Mouse (Mus musculus) kidney, embryonic 14.5 days (tissue): ENCODE results near the gene Slc20a1. TPM values are rescaled to one million over a fixed set of nuclear protein-coding genes. Genes with fewer than 3 reads are reported as not detected.
A peak's percentile ranks its signal among the peaks of the same experiment; 100 is the strongest.

Source experiments
- ATAC-seq: fragments of 200-750 bp; cut with Nextera tagmentation; 2 replicates; pipeline ENCODE4 v1.8.0; 2017; ENCODE audit warnings: moderate number of reproducible peaks, mild to moderate bottlenecking, moderate TSS enrichment, moderate library complexity; ENCODE audit not compliant: low FRiP score, low TSS enrichment
- H3K27ac ChIP-seq: fragments of 300-500 bp; sonication (generic); 2 replicates; pipeline ENCODE4 v1.5.1; 2014; ENCODE audit warnings: low read depth, mild to moderate bottlenecking, low read length, moderate library complexity, mixed read lengths
- H3K27me3 ChIP-seq: fragments of 300-500 bp; sonication (generic); 2 replicates; pipeline ENCODE4 v1.6.1; 2014; ENCODE audit warnings: mild to moderate bottlenecking, low read length; ENCODE audit not compliant: control insufficient read depth, insufficient read depth
- H3K36me3 ChIP-seq: fragments of 300-500 bp; sonication (generic); 2 replicates; pipeline ENCODE4 v1.6.1; 2014; ENCODE audit warnings: low read length, mixed read lengths; ENCODE audit not compliant: control insufficient read depth, insufficient read depth
- H3K4me1 ChIP-seq: fragments of 300-500 bp; sonication (generic); 2 replicates; pipeline ENCODE4 v1.6.1; 2014; ENCODE audit warnings: low read length, mixed read lengths; ENCODE audit not compliant: control insufficient read depth, insufficient read depth
- H3K4me2 ChIP-seq: fragments of 300-500 bp; sonication (generic); replicated peaks from 2 replicates; pipeline ENCODE4 v1.6.1; 2014; ENCODE audit warnings: low read depth, mild to moderate bottlenecking, low read length
- H3K4me3 ChIP-seq: fragments of 300-500 bp; sonication (generic); 2 replicates; pipeline ENCODE4 v1.5.1; 2014; ENCODE audit warnings: mild to moderate bottlenecking, low read length
- H3K9ac ChIP-seq: fragments of 300-500 bp; sonication (generic); 2 replicates; pipeline ENCODE4 v1.6.1; 2014; ENCODE audit warnings: low read depth, mild to moderate bottlenecking, low read length, moderate library complexity
- H3K9me3 ChIP-seq: fragments of 300-500 bp; sonication (generic); 2 replicates; pipeline ENCODE4 v1.6.1; 2016; ENCODE audit warnings: low read length; ENCODE audit not compliant: control insufficient read depth
- WGBS: fragments of 180-500 bp; shearing (Covaris S2); extraction: QIAGEN DNeasy Blood & Tissue Kit; methylation state at CpG from one replicate; pipeline ENCODE4 v1.1.7; 2014; 5-methylcytosine and 5-hydroxymethylcytosine counted together
- polyA plus RNA-seq: library from polyadenylated mRNA; unstranded; fragments of >200 nt; fragmentation: Nextera tagmentation; extraction: Ambion mirVana; gene quantifications from 2 replicates; pipeline ENCODE4 v1.2.1, GENCODE M21; 2014

The Slc20a1 gene
- polyA plus RNA-seq, 1 experiment from 2014 or later: 34.5 TPM

- Histone ChIP-seq H3K27me3 (no peaks in the 10 kb centered on the region), H3K27ac (no peak overlapping the region; the same call in none of the 2 replicates), H3K9ac (peak overlapping the region; percentile 82), H3K9me3 (no peaks in the 10 kb centered on the region), H3K4me3 (peak overlapping the region; percentile 79), H3K4me1 (peaks cover 9% of the 10 kb centered on the region), H3K36me3 (peaks cover 38% of the 10 kb centered on the region), H3K4me2 (peak overlapping the region; percentile 62)
- no peak for ATAC-seq
- 17% methylated on average over 29 of the region's 31 CpGs for WGBS
These were observed 943 bp downstream of the Slc20a1 start for GRCm38 (mm10) chr2:129199328-129200085.

GRCm38 (mm10) chr2:129205000-129205399, 6.4 kb downstream of the Slc20a1 start:
- H3K36me3 ChIP-seq: peaks cover 92% of the 10 kb centered on the region
- no peak overlapping the region for H3K27ac ChIP-seq
- WGBS: 90% methylated on average over 6 of the region's 6 CpGs
- H3K9ac ChIP-seq: no peak overlapping the region
- peaks cover 5% of the 10 kb centered on the region for H3K4me1 ChIP-seq
- no peaks in the 10 kb centered on the region for H3K27me3 ChIP-seq
- no peaks in the 10 kb centered on the region for H3K9me3 ChIP-seq
- no peak overlapping the region for H3K4me2 ChIP-seq
- no peak overlapping the region for H3K4me3 ChIP-seq
- no peak for ATAC-seq

GRCm38 (mm10) chr2:129206824-129207223, 8.3 kb downstream of the Slc20a1 start:
- no peak for ATAC-seq
- Histone ChIP-seq H3K27me3 (no peaks in the 10 kb centered on the region), H3K9ac (no peak overlapping the region), H3K4me2 (no peak overlapping the region), H3K4me3 (no peak overlapping the region), H3K4me1 (no peaks in the 10 kb centered on the region), H3K27ac (no peak overlapping the region), H3K9me3 (no peaks in the 10 kb centered on the region), H3K36me3 (peaks cover 96% of the 10 kb centered on the region)
- WGBS: 89% methylated on average over 8 of the region's 8 CpGs

- ATAC-seq: no peak
- Histone ChIP-seq H3K4me3 (no peak overlapping the region), H3K4me1 (no peaks in the 10 kb centered on the region), H3K27ac (no peak overlapping the region), H3K9me3 (no peaks in the 10 kb centered on the region), H3K9ac (no peak overlapping the region), H3K27me3 (no peaks in the 10 kb centered on the region), H3K4me2 (no peak overlapping the region), H3K36me3 (peaks cover 87% of the 10 kb centered on the region)
- 92% methylated on average over 8 of the region's 8 CpGs for WGBS
These were observed 9.7 kb downstream of the Slc20a1 start for GRCm38 (mm10) chr2:129208181-129208746.

- 89% methylated on average over 8 of the region's 8 CpGs for WGBS
- ATAC-seq: no peak
- Histone ChIP-seq H3K27me3 (no peaks in the 10 kb centered on the region), H3K4me2 (no peak overlapping the region), H3K9ac (no peak overlapping the region), H3K9me3 (no peaks in the 10 kb centered on the region), H3K27ac (no peak overlapping the region), H3K4me3 (no peak overlapping the region), H3K36me3 (peaks cover 68% of the 10 kb centered on the region), H3K4me1 (no peaks in the 10 kb centered on the region)
These were observed 11.7 kb downstream of the Slc20a1 start for GRCm38 (mm10) chr2:129210089-129210749.

- Histone ChIP-seq H3K36me3 (peaks cover 58% of the 10 kb centered on the region), H3K27me3 (no peaks in the 10 kb centered on the region), H3K4me1 (no peaks in the 10 kb centered on the region), H3K4me3 (no peak overlapping the region), H3K9ac (no peak overlapping the region), H3K4me2 (no peak overlapping the region), H3K27ac (no peak overlapping the region), H3K9me3 (no peaks in the 10 kb centered on the region)
- no peak for ATAC-seq
- WGBS: 80% methylated on average over 4 of the region's 4 CpGs
These were observed 12.7 kb downstream of the Slc20a1 start for GRCm38 (mm10) chr2:129211255-129211654.

- Histone ChIP-seq H3K9ac (no peak overlapping the region), H3K4me1 (no peaks in the 10 kb centered on the region), H3K36me3 (peaks cover 51% of the 10 kb centered on the region), H3K4me3 (no peak overlapping the region), H3K4me2 (no peak overlapping the region), H3K27me3 (no peaks in the 10 kb centered on the region), H3K27ac (no peak overlapping the region), H3K9me3 (no peaks in the 10 kb centered on the region)
- no peak for ATAC-seq
- 75% methylated on average over 2 of the region's 2 CpGs for WGBS
These were observed 13.4 kb downstream of the Slc20a1 start for GRCm38 (mm10) chr2:129211957-129212356.

- H3K36me3 ChIP-seq: peaks cover 45% of the 10 kb centered on the region
- H3K27ac ChIP-seq: no peak overlapping the region
- 91% methylated on average over 7 of the region's 7 CpGs for WGBS
These were observed 14.0 kb downstream of the Slc20a1 start for GRCm38 (mm10) chr2:129212566-129212965.

GRCm38 (mm10) chr2:129214774-129215173, 16.2 kb downstream of the Slc20a1 start:
- no peak for ATAC-seq
- 94% methylated on average over 5 of the region's 5 CpGs for WGBS

More at GRCm38 (mm10) chr2:129212566-129212965, 14.0 kb downstream of the Slc20a1 start:
- H3K4me1 ChIP-seq: no peaks in the 10 kb centered on the region
- no peak overlapping the region for H3K9ac ChIP-seq
- ATAC-seq: no peak
- no peak overlapping the region for H3K4me3 ChIP-seq
- no peak overlapping the region for H3K4me2 ChIP-seq
- H3K9me3 ChIP-seq: no peaks in the 10 kb centered on the region
- H3K27me3 ChIP-seq: no peaks in the 10 kb centered on the region

More at GRCm38 (mm10) chr2:129214774-129215173, 16.2 kb downstream of the Slc20a1 start:
- no peaks in the 10 kb centered on the region for H3K27me3 ChIP-seq
- no peak overlapping the region for H3K9ac ChIP-seq
- no peak overlapping the region for H3K4me2 ChIP-seq
- peaks cover 24% of the 10 kb centered on the region for H3K36me3 ChIP-seq
- no peak overlapping the region for H3K27ac ChIP-seq
- H3K4me3 ChIP-seq: no peak overlapping the region
- no peaks in the 10 kb centered on the region for H3K9me3 ChIP-seq
- H3K4me1 ChIP-seq: no peaks in the 10 kb centered on the region
